Mouse (Mus musculus) cerebellum, adult (tissue): ENCODE results near the gene Tmod1.

ENCODE experiments used
- ATAC-seq: cut with Nextera tagmentation; 2 replicates; pipeline ENCODE4 v1.9.2; 2017; ENCODE audit warnings: mild to moderate bottlenecking, moderate library complexity, mixed read lengths; ENCODE audit not compliant: insufficient number of reproducible peaks, low FRiP score, low TSS enrichment

Gene Tmod1

DNA sequence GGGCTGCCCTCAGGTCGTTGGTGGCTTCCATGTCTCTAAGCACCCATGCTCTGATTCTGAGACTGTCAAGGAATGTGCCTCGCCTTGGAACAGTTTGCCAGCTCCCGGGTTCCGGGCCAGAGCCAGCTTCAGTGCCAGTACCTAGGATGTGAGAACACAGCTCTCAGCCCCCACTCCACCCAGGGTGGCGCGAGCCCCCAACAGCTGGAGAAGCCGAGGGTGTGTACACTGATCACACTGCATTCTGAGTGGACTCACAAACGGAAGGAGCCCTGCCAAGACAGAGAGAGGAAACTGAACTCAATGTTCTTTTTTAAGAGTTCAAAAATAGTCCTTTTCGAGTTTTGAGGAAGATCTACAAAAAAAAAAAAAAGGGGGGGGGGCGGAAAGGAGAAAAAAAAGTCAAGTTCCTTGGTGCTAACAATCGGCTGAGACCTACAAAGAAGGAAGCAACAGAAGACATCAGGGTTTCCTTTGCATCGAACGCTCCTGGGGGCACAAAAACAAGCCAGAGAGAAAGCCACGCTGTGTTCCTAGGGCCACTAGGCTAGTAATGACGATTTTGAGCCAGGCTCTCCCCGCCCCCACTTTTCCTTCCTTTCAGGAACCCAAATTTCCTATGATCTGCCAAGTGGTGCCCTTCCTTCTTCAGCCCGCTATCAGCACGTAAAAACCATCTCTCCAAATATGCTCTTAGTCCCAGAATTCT, 48.1 kb downstream of the Tmod1 start:
- ATAC-seq, result no peak

DNA sequence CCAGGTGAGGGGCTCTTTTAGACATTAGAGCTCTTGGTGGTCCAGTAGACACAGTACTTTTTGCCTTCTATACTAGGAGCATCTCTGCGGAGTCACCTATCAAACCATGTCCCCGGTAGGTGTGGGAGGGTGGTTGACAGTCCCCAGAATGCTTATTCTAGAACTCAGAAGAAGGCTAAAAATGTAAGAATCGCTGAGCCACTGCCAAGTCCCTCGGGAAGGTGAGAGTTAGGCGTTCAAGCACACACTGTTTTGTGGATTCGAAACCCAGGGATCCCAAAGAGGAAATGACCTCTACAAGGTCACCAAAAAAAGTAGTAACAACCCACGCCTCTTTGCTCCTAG, 48.7 kb downstream of the Tmod1 start:
- no peak for ATAC-seq

DNA sequence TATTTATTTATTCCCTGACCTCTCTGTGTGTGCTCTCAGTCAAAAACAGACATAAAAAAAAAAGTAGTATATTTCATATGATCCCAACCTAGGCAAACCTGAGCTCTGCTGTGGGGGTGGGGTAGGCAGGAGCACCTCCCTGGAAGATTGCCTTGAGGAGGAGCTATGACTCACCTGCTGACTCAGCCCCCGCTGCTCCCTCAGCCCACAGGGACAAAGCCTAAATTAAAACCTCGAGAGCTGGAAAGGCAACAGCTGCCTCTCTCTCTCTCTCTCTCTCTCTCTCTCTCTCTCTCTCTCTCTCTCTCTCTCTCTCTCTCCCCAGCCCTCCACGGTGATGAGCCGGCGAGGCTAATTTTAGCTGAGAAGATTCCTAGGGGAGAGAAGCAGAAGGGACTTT, 49.1 kb downstream of the Tmod1 start:
- ATAC-seq, result no peak

DNA sequence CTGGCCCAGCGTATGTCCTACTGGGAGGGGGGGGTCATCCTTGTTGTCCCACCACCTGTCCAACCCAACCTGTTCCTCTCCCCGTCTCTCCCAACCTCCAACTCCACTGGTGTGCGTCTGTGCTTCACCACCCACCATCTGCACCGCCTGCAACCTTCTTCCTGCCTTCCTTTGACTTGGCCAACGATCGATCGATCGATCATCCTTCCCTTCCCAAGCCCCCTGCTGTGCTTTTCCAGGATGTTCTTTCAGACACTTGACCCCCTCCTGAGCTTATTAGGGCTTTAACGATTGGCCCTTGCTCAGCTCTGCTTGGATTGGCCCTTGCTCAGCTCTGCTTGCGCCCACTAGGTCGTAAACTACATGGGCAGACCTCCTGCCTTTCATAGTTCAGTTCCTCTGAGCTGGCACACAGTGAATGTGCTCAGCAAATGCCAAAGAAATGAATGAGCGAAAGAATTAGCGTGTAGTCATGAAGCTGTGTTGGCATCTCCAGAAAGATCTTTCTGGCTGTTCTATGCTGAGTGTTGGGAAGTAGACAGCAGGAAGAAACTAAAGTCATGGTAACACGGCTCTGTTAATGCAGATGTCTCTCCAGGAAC, 50.9 kb downstream of the Tmod1 start:
- no peak for ATAC-seq

DNA sequence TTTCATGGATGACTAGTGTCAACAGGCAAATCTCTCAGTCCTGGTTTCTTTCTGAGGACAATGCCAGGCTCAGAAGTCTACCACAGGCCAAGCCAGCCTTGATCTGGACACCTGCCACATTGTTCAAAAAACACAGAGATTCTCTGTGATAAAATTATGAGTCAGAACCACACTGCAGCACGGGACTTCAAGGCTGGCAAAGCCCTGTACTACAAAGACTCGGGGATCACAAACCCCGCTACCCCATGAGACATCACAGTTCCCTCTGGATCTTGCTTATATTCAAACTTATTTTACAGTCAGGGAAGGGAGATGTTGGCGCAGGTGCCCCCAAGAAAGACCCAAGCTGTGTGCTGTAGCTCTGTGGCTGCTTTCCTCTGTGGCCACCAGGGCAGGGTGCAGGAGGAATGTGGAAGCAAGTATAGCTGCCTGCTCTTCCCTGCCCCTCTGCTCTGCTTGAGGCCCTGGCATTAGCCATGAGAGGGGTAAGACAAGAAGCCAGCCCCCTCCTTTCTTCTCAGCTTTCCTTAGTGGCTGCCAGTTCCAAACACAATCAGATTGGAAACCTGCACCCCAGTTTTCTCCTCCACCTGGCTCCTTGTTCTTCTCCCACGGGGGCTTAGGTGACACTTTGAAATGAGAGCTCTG, 53.8 kb downstream of the Tmod1 start:
- ATAC-seq, result 0 out of 2 replicates have a peak, but pooled peaks have one; percentile 18

DNA sequence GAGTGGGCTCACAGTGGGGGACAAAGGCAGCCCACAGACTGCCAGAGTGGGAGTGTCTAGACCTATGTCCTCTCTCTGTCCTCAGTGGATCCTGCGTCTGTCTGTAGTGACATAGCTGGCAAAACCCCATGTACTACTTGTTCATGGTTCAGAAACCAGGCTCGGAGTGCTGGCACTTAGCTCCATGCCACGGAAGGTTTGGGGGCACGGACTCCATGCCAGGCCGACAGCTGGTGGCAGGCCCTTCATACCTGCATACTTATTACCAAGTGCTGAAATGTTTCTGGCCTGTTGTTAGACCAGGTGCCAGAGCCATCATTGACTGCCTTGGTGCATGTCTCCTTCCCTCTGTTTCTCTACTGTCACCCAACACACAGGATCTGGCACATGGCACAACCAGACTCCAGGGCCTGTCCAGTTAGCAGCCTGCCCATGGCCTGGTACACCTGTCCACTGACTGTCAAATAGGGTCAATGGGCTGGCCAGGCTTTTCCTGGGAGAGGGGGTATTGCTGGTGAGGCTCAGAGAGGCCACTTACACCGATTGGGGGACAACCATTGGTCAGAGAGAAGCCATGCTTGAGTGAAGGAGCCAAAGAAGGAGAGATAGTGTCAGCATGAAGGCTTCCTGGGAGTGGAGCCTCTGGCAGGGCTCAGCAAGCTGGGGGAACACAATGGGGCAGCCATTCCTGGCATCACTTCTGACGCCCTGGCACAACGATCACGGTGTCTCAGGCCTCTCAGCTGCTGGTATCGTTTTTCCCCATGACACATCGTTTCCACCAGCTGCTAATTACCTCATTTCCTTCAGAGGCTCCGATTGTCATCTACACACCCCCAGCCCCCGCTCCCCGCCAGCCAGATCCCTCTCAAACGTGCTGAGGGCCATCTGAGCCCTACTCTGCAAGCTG, 56.4 kb downstream of the Tmod1 start:
- no peak for ATAC-seq

DNA sequence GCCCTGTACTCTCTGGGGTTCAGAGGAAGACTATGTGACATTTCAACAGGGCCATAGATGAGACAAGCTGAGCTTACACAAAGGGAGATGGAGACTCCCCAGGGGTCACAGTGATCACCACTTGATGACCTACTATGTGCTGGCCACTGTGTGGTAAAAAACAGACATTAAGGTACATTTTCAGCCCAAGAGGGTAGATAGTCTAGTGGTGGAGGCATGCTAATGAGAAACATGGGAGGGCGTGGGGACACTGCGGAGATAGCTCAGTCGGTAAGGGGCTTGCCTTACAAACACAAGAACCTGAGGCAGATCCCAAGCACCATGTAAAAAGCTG, 57.1 kb downstream of the Tmod1 start:
- no peak for ATAC-seq

DNA sequence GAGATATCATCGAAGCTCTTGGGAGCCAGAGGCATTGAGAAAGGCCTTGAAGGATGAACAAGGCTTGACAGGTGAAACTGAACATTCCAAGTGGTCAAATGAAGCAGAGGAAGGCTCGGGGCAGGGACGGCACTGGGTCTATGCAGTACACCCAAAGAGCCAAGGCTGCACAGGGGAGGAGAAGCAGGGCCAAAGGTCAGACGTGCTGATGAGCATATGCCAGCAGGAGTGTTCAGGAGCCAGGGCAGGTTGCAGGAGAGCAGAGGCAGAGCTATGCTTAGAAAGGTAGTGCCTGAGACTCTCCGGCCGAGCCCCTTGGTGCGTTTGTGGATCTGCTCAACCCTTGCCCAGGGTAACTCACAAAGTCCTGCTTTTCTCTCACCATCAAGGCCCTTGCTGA, 57.8 kb downstream of the Tmod1 start:
- no peak for ATAC-seq

DNA sequence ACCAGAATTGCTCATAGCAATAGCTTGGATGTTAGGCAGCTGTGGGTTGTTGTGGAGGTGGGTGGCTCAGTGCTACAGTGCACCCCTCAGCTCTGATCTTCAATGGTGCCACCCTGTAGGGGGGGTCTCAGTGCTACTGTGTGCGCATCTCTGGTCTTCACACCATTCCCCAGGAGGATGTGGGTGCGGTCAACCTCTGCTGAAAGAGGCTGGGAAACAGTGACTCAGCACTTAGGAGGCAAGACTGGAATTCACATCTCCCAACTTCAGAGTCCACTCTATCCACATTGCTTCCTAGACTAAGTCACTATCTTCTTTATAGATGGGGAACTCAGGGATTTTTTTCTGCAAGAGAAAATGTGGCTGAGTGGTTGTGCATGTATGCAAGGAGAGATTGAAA, 58.9 kb downstream of the Tmod1 start:
- no peak for ATAC-seq

DNA sequence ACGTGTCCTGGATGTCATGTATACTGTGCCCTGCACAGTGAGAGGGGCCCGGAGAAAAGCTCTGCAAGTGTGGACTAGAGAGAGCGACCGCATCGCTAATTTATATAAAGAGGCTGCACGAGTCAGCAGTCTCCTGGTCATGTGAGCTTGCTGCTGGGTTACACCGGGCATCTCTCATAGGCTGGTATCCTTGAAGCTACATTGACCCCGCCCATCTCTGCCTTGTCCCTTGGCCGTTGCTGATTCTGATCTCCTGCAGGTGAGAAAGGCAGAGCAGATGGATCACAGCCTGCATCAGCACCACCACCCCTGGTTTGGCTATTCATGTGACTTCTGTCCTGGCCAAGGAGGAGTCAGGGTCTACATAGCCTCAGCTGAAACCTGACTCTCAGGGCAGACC, 60.4 kb downstream of the Tmod1 start:
- peak; percentile 33; the same call in 1 of the 2 replicates for ATAC-seq

DNA sequence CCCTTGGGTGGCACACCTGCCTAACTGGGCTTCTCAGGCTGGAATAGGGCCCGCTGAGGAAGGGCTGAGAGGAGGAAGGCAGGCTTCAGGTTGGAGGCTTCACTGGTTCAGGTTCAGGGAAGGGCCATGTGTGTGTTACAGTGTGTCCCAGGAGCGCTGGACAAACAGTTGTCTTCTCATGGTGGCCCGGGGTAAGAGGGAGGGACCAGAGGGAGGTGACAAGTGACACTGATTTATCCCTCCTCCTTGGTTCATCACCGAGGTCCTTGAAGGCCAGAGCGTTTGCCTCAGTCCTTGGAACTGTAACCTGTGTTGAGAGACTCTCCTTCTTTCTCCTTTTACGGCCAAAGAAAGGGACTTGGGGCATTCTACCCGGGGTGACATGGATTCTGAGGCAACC, 61.8 kb downstream of the Tmod1 start:
- no peak for ATAC-seq

DNA sequence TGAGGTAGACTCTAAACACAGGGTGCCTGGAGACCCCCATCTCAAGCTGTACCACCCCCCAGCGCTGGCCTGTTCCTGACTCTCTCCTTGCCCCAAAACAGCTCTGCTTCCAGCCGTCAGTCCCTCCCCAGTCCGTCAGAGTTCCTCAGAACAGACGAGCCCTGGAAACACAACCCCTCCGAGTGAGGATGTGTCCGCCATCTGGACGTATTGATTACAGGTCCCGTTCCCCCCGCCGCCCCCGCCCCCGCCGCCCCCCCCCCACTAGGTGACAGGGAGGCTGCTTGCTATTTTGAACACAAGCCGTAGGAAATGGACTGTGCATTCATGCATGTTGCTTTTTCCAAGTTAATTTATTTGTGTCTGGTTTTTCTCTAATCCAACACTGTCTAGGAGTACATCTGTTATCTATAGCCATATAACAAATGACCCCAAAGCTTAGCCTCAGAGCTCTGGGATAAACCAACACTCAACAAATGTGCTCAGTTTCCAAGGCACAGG, 62.5 kb downstream of the Tmod1 start:
- ATAC-seq, result no peak

DNA sequence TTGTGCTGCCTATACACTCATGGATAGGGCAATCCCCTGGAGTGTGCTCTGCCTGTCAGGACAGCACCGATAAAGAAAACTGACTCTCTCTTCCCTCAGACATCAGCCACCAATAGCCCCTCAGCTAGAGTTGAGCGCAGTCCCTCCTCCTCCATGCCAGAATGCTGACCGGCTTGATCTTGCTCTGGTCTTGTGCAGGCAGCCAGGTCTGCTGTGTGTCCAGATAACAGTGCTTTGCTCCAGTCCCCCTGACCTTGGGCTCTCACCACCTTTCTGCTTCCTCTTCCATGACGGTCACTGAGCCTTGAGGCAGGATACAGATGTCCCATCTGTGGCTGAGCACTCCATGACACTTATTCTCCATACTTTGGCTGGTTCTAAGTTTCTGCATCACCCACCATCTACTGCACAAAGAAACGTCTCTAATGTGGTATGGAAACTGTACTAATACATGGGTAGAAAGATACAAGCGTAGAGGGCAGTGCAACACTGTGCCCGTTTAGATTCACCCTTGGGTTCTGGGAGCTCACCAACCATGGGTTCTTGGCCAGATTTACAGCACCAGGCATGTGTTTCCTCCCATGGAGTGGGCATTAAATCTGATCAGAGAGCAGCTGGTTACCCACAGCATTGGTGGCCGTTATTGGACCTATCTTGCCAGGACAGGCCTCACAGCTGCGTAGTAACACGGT, 63.5 kb downstream of the Tmod1 start:
- ATAC-seq, result no peak

DNA sequence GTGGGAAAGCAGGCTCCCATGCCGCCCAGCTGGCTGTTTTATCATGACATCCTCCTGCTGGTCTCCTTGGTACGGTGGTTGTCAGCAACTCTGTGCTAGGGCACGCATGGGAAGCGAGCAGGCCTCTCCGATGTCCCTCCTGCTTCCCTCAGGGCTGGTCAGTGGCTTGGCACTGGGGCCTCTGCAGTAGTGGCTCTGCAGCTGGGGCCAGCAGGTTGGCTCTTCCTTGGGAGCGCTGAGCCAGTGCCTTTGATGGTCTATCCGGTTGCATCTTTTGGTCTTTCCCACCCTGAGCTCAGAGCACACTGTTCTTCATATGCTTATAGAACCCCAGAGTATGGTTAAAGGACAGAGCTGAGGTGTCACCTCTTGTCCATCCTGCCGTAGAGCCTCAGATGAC, 71.3 kb downstream of the Tmod1 start:
- ATAC-seq, result no peak

DNA sequence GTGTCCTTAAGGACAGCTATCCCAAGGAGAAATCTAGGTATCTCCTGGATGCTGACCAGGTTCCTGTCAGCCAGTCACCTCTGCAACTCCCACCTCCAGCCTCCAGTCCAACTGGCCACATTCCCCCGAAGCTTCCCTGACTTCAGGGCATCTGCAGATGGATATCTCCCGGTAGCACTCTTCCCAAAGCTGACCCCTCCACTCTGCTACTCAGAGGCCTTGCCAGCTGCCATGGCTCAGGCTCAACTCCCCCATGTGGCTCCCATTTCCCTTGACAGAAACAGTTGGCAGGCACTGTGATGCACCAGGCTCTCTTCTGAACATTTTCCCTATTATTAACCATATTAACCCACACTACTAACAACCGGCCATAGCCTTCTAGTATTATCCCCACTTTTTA, 72.6 kb downstream of the Tmod1 start:
- ATAC-seq, result peak; percentile 64

DNA sequence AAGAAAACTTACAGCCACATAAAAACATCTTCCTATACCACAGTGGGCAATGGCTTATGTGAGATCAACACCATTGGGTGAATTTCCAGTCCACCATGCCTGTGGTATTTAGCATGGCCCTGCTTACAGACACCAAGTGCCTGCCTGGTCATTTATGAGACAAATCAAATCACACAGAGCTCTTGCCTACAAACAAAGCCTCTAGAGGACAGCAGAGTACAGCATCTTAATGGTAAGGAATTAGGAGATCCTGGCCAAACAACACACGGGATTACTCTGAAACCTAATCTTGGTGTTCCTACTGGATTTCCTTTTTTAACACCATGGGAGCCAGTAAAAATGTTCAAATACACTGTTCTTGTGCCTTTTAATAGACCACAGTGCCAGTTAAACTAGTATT, 76.6 kb downstream of the Tmod1 start:
- ATAC-seq, result no peak

DNA sequence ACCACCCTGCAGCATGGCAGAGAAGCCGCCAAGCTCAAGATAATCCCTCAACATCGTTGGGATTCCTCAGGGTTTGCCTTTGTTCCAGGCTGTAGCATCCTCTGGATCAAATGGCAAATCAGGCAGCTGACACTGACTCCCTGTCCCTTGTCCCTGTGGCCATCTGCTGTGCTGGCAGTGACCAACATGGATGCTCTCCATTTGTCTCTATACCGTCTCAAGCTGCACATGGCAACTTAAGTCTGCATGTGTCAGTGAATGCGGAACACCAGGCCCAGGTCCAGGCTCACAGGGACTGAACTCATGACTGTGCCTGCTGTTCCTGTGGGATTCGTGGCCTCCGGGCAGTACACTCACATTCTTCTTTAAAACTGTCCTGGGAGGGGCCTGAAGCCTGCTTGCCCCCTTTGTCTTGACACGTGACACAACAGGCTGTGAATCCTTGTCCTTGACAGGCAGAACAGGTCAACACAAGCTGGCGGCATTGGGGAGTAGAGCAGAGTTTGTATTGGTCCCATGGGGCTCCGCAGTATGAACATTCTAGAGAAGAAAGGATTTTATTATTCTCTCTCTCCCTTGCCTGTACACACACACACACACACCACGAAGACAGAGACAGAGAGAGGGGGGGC, 77.9 kb downstream of the Tmod1 start:
- peak; percentile 90 for ATAC-seq

DNA sequence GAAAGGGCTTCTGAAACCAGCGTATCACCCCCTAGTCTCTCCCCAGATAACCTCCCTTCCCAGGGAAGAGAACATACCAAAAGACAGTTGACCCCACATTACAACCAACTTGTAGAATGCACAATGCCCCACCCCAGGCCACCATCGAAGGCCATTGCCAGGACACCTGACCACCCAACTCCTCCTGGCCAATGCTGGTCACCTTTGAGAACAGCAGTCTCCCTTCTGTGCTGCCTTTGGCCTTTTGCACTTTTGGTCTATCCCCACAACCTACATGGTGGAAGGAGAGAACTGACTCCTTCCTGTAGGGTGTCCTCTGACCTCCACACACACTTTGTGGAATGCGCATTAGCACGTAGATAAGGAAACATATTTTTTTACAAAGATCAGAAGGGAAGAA, 78.8 kb downstream of the Tmod1 start:
- no peak for ATAC-seq

DNA sequence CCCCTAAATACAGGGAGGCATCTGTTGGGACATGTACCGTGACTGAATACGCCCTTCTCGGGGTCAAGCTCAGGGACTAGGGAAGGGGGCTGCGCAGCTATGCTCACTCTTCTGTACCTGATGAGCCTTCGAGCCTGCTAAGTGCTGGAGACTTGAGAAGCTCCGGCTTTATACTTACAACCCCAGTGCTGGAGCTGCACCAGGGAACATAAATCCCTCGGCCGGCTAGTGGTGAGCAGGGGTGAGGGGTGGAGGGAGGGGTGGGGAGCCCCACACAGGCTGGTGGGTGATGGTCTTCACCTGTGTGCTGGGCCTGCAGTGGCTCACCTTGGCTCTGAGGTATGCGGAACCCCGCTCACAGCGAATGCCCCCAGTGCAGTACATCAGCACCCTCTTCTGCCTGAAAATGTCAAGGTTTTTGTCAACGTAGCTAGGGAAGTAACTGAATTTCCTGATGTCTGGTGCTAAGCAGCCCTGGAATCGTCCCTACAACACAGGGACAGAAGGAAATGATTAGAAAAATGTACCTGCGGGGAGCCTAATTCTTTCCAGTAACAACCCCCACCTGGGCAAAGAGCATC, 80.9 kb downstream of the Tmod1 start:
- no peak for ATAC-seq

DNA sequence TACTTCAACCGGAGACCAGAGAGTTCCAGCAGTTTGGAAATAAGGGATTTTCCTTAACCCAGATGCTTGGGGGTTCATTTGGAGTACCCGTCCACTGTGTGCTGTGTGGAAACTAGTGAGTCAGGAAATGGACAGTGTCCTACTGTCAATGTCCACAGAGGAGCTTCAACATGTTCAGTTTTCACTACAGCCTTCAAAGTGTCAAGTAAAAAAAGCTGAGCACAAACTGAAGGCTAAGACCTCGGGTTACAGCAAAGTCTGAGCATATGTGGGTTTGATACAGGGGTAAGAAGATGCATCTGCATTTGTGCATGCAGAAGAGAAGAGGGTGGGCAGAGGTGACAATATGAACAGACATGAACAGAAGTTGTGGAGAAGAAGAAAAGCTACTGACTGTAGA, 82.0 kb downstream of the Tmod1 start:
- ATAC-seq, result no peak
